13 mouse cellular contexts compared by ENCODE assay signal in the genomic region with DNA sequence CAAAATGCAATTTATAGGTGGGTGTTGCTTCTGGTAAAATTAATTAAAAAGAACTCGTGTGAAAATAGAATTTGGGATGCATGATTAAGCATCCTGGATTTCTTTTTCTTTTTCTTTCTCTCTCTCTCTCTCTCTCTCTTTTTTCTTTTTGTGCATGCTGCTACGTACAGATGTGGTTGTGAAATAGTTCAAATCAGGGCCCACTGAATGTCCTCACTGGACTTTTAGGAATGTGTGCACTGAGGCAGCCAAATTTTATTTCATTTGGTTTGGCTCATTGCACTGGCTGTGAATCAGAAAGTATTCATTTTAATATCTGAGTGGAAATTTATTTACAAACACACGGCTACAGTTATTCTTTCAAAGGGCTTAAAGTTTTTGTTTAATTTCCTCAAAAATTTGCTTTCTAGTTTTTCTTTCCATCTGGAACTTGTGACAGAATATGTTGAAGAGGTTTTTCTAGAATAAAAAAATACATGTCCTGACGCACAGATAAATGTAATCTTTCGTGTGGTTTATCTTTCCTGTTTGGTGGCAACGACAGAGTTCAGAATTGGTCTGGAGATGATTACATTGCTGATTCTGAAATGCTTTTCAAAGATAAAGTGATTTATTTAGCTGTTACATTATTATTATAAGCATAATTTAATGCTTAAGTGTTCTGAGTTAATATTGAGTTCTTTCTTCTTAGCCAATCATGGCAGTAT.
DNase-seq lines count a peak whose midpoint lies in the region; ATAC-seq and TF ChIP-seq lines count a peak whose summit lies in the region.
"Had no signal": no experiment of that assay in that cellular context is flagged by ENCODE, and none has a peak within 500 bp of the region (broad histone marks: within the 10 kb centered on the region; RNA-seq: fewer than 3 reads in every experiment).

No protein-coding gene starts in this region.

- WGBS in kidney, adult 2 months: 64% methylated on average over 6 of the region's 6 CpGs
- 71% methylated on average over 6 of the region's 6 CpGs for WGBS in kidney, embryonic 16.5 days
- 89% methylated on average over 6 of the region's 6 CpGs for WGBS in midbrain, embryonic 11.5 days

- no peak for ATAC-seq in kidney, embryonic 16.5 days (ENCODE audit: low FRiP score, low TSS enrichment)
- ATAC-seq in midbrain, embryonic 11.5 days (ENCODE audit: low FRiP score): no peak
- ATAC-seq: intestine, postnatal 0 days had no signal

- H3K4me1 ChIP-seq in kidney, adult 2 months (ENCODE audit: control insufficient read depth, insufficient read depth, low read length): 0 out of 2 replicates have a peak, but pooled peaks cover 2% of the 10 kb centered on the region
- H3K4me1 ChIP-seq in kidney, embryonic 16.5 days (ENCODE audit: insufficient read depth, low read length): no peaks in the 10 kb centered on the region
- H3K4me1 ChIP-seq in midbrain, embryonic 11.5 days (ENCODE audit: control insufficient read depth, insufficient read depth, low read length): no peaks in the 10 kb centered on the region
- H3K4me1 ChIP-seq: hindbrain, embryonic 12.5 days had no signal

- peaks cover 3% of the 10 kb centered on the region; the same call in 1 of the 2 replicates for H3K9me3 ChIP-seq in kidney, embryonic 16.5 days (ENCODE audit: low read length)
- H3K9me3 ChIP-seq in midbrain, embryonic 11.5 days (ENCODE audit: control insufficient read depth, low read length): no peaks in the 10 kb centered on the region
- H3K9me3 ChIP-seq: hindbrain, embryonic 12.5 days had no signal

- H3K27ac ChIP-seq in kidney, adult 2 months (ENCODE audit: insufficient read depth, low read depth, low read length): no peak overlapping the region
- H3K27ac ChIP-seq in kidney, embryonic 16.5 days (ENCODE audit: low read length): no peak overlapping the region
- H3K27ac ChIP-seq in midbrain, embryonic 11.5 days (ENCODE audit: low read depth, low read length): no peak overlapping the region
- H3K27ac ChIP-seq: hindbrain, embryonic 12.5 days had no signal

- H3K27me3 ChIP-seq in kidney, adult 2 months (replicated peaks; ENCODE audit: control insufficient read depth, insufficient read depth, low read length): no peaks in the 10 kb centered on the region
- no peaks in the 10 kb centered on the region for H3K27me3 ChIP-seq in kidney, embryonic 16.5 days (ENCODE audit: insufficient read depth, low read length)
- no peaks in the 10 kb centered on the region for H3K27me3 ChIP-seq in C2C12 (ENCODE audit: control insufficient read depth, insufficient read depth, insufficient read length)
- no peaks in the 10 kb centered on the region for H3K27me3 ChIP-seq in midbrain, embryonic 11.5 days (ENCODE audit: control insufficient read depth, insufficient read depth, low read length)
- H3K27me3 ChIP-seq: hindbrain, embryonic 12.5 days had no signal

- H3K79me2 ChIP-seq in C2C12 (ENCODE audit: control insufficient read depth, insufficient read depth): no peaks in the 10 kb centered on the region

- peak; percentile 10 for DNase-seq in adrenal gland, postnatal 14 days
- no peak for DNase-seq in adrenal gland, adult 8-10 months
- DNase-seq in kidney, adult 2 months: peak; percentile 58
- peak; percentile 40 for DNase-seq in kidney, postnatal 14 days
- DNase-seq in midbrain, embryonic 11.5 days (ENCODE audit: low spot score, missing footprints): no peak
- no peak for DNase-seq in layer of hippocampus, adult 9-11 months
- DNase-seq: B cell, adult 2 months; cerebellum, adult 8-10 months had no signal

- H3K79me3 ChIP-seq in C2C12 (ENCODE audit: low read depth): no peaks in the 10 kb centered on the region

- no peak for TF ChIP-seq POLR2A in kidney, adult 2 months (IDR thresholded peaks at IDR 0.05; ENCODE audit: low read depth, low read length)

- no peak overlapping the region for H3K4me3 ChIP-seq in kidney, adult 2 months (ENCODE audit: insufficient read depth, low read depth, low read length)
- H3K4me3 ChIP-seq in kidney, embryonic 16.5 days (ENCODE audit: low read length): no peak overlapping the region
- no peak overlapping the region for H3K4me3 ChIP-seq in C2C12 (ENCODE audit: insufficient read depth, poor library complexity, severe bottlenecking)
- H3K4me3 ChIP-seq in midbrain, embryonic 11.5 days (ENCODE audit: low read depth, low read length): no peak overlapping the region
- H3K4me3 ChIP-seq: erythroblast, embryonic 14.5 days; hindbrain, embryonic 12.5 days had no signal

- no peak for TF ChIP-seq CTCF in kidney, adult 2 months (conservative IDR thresholded peaks at IDR 0.05; ENCODE audit: insufficient read depth, insufficient read length, low read depth, low read length)
- no peak for TF ChIP-seq CTCF in C2C12 (IDR thresholded peaks at IDR 0.05; ENCODE audit: control insufficient read depth, insufficient read depth, insufficient read length)

- H3K9ac ChIP-seq in kidney, embryonic 16.5 days (replicated peaks; ENCODE audit: low read length): no peak overlapping the region
- H3K9ac ChIP-seq in midbrain, embryonic 11.5 days (ENCODE audit: low read length): no peak overlapping the region
- H3K9ac ChIP-seq: hindbrain, embryonic 12.5 days had no signal

- H3K36me3 ChIP-seq in kidney, adult 2 months (ENCODE audit: control insufficient read depth, insufficient read depth, low read length): no peaks in the 10 kb centered on the region
- H3K36me3 ChIP-seq in kidney, embryonic 16.5 days (ENCODE audit: insufficient read depth, low read length): no peaks in the 10 kb centered on the region
- H3K36me3 ChIP-seq in C2C12 (ENCODE audit: control insufficient read depth, insufficient read depth): no peaks in the 10 kb centered on the region
- no peaks in the 10 kb centered on the region for H3K36me3 ChIP-seq in midbrain, embryonic 11.5 days (ENCODE audit: control insufficient read depth, insufficient read depth, low read length)
- H3K36me3 ChIP-seq: hindbrain, embryonic 12.5 days had no signal

- no peak overlapping the region for H3ac ChIP-seq in C2C12 (ENCODE audit: control insufficient read depth, insufficient read length, low read depth)

- H3K4me2 ChIP-seq in kidney, embryonic 16.5 days (replicated peaks; ENCODE audit: low read depth, low read length): no peak overlapping the region
- H3K4me2 ChIP-seq in midbrain, embryonic 11.5 days: no peak overlapping the region
- H3K4me2 ChIP-seq: hindbrain, embryonic 12.5 days had no signal

TF ChIP-seq in C2C12, 6 proteins besides CTCF, POLR2A, EP300 and RAD21:
- TF ChIP-seq CEBPB (IDR thresholded peaks at IDR 0.05; ENCODE audit: low read depth): peak; percentile 82
- no peak for TF ChIP-seq MYOG (IDR thresholded peaks at IDR 0.05; ENCODE audit: control insufficient read depth, extremely low read depth, insufficient read length)

Comparison
In these comparisons a context has a peak if more than half of its experiments do, and no peak if none do; other contexts are left out.
1. DNase-seq: peak in adrenal gland, postnatal 14 days (single experiment), kidney, adult 2 months (single experiment) and kidney, postnatal 14 days (single experiment); none in adrenal gland, adult 8-10 months (single experiment), midbrain, embryonic 11.5 days (single experiment) and layer of hippocampus, adult 9-11 months (single experiment).